Mouse (Mus musculus) forebrain, embryonic 15.5 days (tissue): ENCODE measurements around the gene Ppil4. TPM values are rescaled to one million over a fixed set of nuclear protein-coding genes. Genes with fewer than 3 reads are reported as not detected.
A peak's percentile ranks its signal among the peaks of the same experiment; 100 is the strongest.

ENCODE experiments used
- ATAC-seq: fragments of 200-750 bp; cut with Nextera tagmentation; replicated peaks from 2 replicates; pipeline ENCODE4 v1.8.0; 2017; ENCODE audit warnings: mild to moderate bottlenecking, moderate TSS enrichment, moderate library complexity
- H3K27ac ChIP-seq: fragments of 300-500 bp; sonication (generic); replicated peaks from 2 replicates; pipeline ENCODE4 v1.5.1; 2015; ENCODE audit warnings: mild to moderate bottlenecking, inconsistent platforms
- H3K27me3 ChIP-seq: fragments of 300-500 bp; sonication (generic); 2 replicates; pipeline ENCODE4 v1.6.1; 2015; ENCODE audit warnings: inconsistent platforms
- H3K36me3 ChIP-seq: fragments of 300-500 bp; sonication (generic); 2 replicates; pipeline ENCODE4 v1.6.1; 2015; ENCODE audit warnings: mild to moderate bottlenecking, inconsistent platforms
- H3K4me1 ChIP-seq: fragments of 300-500 bp; sonication (generic); 2 replicates; pipeline ENCODE4 v1.6.1; 2015; ENCODE audit warnings: inconsistent platforms
- H3K4me2 ChIP-seq: fragments of 300-500 bp; sonication (generic); replicated peaks from 2 replicates; pipeline ENCODE4 v1.6.1; 2015; ENCODE audit warnings: mild to moderate bottlenecking, inconsistent platforms
- H3K4me3 ChIP-seq: fragments of 300-500 bp; sonication (generic); 2 replicates; pipeline ENCODE4 v1.5.1; 2015; ENCODE audit warnings: mild to moderate bottlenecking, inconsistent platforms
- H3K9ac ChIP-seq: fragments of 300-500 bp; sonication (generic); replicated peaks from 2 replicates; pipeline ENCODE4 v1.6.1; 2015; ENCODE audit warnings: mild to moderate bottlenecking, inconsistent platforms
- H3K9me3 ChIP-seq: fragments of 300-500 bp; sonication (generic); 2 replicates; pipeline ENCODE4 v1.6.1; 2016; ENCODE audit warnings: inconsistent platforms
- WGBS: fragments of 180-500 bp; shearing (Covaris S2); methylation state at CpG from one replicate; pipeline ENCODE4 v1.1.7; 2015; ENCODE audit warnings: mixed read lengths; 5-methylcytosine and 5-hydroxymethylcytosine counted together
- microRNA-seq: library from miRNA; unstranded; fragments of <30 nt; microRNA quantifications from one replicate; pipeline ENCODE4, GENCODE M21; 2016
- polyA plus RNA-seq: library from polyadenylated mRNA; unstranded; fragments of >200 nt; fragmentation: Nextera tagmentation; extraction: Ambion mirVana; gene quantifications from 2 replicates; pipeline ENCODE4 v1.2.1, GENCODE M21; 2015

Gene Ppil4
- polyA plus RNA-seq, 1 experiment from 2014 or later, result 58.2 TPM

DNA sequence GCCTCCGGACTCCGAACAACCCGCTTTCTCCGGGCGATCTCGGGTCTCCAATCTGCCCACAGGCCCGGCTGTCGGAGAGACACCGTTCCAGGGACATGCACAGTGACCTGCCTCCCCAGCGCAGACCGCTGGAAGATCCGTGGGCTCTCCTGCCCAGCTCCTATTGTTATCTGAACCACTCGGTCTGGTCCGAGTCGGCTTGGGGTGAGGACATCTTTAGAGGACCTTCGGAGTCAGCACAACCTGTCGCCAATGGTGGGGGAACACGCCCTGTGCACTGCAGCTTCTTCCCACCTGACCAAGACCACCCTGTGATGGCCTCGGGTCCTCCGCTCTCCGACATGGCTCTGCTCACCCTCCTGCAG is 75.0 kb downstream of the Ppil4 start:
- peaks cover 15% of the 10 kb centered on the region for H3K4me1 ChIP-seq
- WGBS, result 21% methylated on average over 21 of the region's 21 CpGs
- no peaks in the 10 kb centered on the region for H3K9me3 ChIP-seq
- no peak overlapping the region for H3K27ac ChIP-seq
- H3K4me3 ChIP-seq, result peak overlapping the region; percentile 38
- 0 out of 2 replicates have a peak, but pooled peaks cover 5% of the 10 kb centered on the region for H3K27me3 ChIP-seq
- peak overlapping the region; percentile 67 for H3K4me2 ChIP-seq
- no peak for ATAC-seq
- H3K36me3 ChIP-seq, result no peaks in the 10 kb centered on the region
- H3K9ac ChIP-seq, result peak overlapping the region; percentile 45

- no peak for ATAC-seq
- Histone ChIP-seq H3K9ac (no peak overlapping the region), H3K27ac (no peak overlapping the region), H3K36me3 (no peaks in the 10 kb centered on the region), H3K27me3 (0 out of 2 replicates have a peak, but pooled peaks cover 5% of the 10 kb centered on the region), H3K4me1 (peaks cover 15% of the 10 kb centered on the region), H3K9me3 (no peaks in the 10 kb centered on the region), H3K4me2 (no peak overlapping the region), H3K4me3 (no peak overlapping the region)
- WGBS, result 30% methylated on average over 8 of the region's 8 CpGs
Observed at GRCm38 (mm10) chr10:7869746-7870145, 77.1 kb downstream of the Ppil4 start.

- peaks cover 15% of the 10 kb centered on the region for H3K4me1 ChIP-seq
- H3K27ac ChIP-seq, result no peak overlapping the region
- H3K9ac ChIP-seq, result no peak overlapping the region
- H3K4me3 ChIP-seq, result no peak overlapping the region
- 0 out of 2 replicates have a peak, but pooled peaks cover 5% of the 10 kb centered on the region for H3K27me3 ChIP-seq
- ATAC-seq, result no peak
- WGBS, result 63% methylated on average over 11 of the region's 11 CpGs
- H3K36me3 ChIP-seq, result no peaks in the 10 kb centered on the region
- H3K9me3 ChIP-seq, result no peaks in the 10 kb centered on the region
- no peak overlapping the region for H3K4me2 ChIP-seq
Observed at GRCm38 (mm10) chr10:7870571-7871315, 78.1 kb downstream of the Ppil4 start.

DNA sequence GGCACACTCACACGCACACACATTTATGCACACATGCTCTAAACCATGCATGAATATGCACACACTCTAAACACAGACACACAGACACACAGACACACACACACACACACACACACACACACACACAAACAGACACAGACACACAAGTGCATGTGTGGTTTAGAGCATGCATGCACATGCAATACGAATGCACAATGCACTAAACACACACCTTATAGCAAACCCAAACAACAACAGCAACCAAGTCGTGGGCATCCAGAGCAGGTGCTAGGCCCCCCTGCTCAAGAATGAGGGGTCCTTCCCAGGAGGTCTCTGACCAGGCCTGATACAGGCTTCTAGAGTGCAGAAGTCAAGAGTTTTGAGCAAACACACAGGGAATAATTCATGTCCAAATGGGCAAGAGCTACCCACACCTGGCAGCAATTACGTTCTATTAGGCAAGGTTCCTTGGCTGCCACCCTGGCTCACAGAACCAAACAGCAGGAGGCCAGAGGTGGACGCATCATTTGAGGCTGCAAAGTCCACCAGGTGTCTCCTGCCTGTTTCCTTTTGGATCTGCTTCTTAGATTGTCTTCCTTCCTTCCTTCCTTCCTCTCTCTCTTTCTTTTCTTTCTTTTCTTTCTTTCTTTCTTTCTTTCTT is 78.8 kb downstream of the Ppil4 start:
- 0 out of 2 replicates have a peak, but pooled peaks cover 5% of the 10 kb centered on the region for H3K27me3 ChIP-seq
- peaks cover 15% of the 10 kb centered on the region for H3K4me1 ChIP-seq
- 88% methylated on average over 5 of the region's 5 CpGs for WGBS
- no peak overlapping the region for H3K4me2 ChIP-seq
- H3K9ac ChIP-seq, result no peak overlapping the region
- ATAC-seq, result no peak
- no peaks in the 10 kb centered on the region for H3K36me3 ChIP-seq
- no peaks in the 10 kb centered on the region for H3K9me3 ChIP-seq
- no peak overlapping the region for H3K27ac ChIP-seq
- H3K4me3 ChIP-seq, result no peak overlapping the region

Small RNA genes lying within 50 kb of the gene (microRNA-seq; reads per million reads assigned to microRNA genes)
- 0.88 reads per million for gene Mir5104

Other genes with a start within 250 kb of the Ppil4 start
- 41.6 and 43.6 TPM in 2 replicates for gene Lrp11, start 203.1 kb upstream of the Ppil4 start, polyA plus RNA-seq
- 39.1 and 41.1 TPM in 2 replicates for gene Nup43, start 125.4 kb upstream of the Ppil4 start, polyA plus RNA-seq
- gene Pcmt1, start 111.8 kb upstream of the Ppil4 start, polyA plus RNA-seq, result 163 and 164 TPM in 2 replicates
- gene Lats1, start 111.7 kb upstream of the Ppil4 start, polyA plus RNA-seq, result 10.5 and 10.8 TPM in 2 replicates
- 41.8 and 42.5 TPM in 2 replicates for gene Katna1, start 66.9 kb upstream of the Ppil4 start, polyA plus RNA-seq
- 47.1 and 50.0 TPM in 2 replicates for gene Ginm1, start 67 bp upstream of the Ppil4 start, polyA plus RNA-seq
- gene Zc3h12d, start 39.6 kb downstream of the Ppil4 start, polyA plus RNA-seq, result 0.04 and 0.10 TPM in 2 replicates
- 15.3 and 15.5 TPM in 2 replicates for gene Tab2, start 163.3 kb downstream of the Ppil4 start, polyA plus RNA-seq